Mouse (Mus musculus) MN1 (cell line): ENCODE results near the gene Gm4216.
"Not testable (repeated sequence)": the region's sequence is repeated elsewhere in the genome, so short reads cannot be mapped to it uniquely, and the experiment has no call there.

Experiments
- DNase-seq: peaks from one replicate; pipeline ENCODE4 v3.0.0-alpha.2; 2016; ENCODE audit warnings: low spot score

The Gm4216 gene

DNA sequence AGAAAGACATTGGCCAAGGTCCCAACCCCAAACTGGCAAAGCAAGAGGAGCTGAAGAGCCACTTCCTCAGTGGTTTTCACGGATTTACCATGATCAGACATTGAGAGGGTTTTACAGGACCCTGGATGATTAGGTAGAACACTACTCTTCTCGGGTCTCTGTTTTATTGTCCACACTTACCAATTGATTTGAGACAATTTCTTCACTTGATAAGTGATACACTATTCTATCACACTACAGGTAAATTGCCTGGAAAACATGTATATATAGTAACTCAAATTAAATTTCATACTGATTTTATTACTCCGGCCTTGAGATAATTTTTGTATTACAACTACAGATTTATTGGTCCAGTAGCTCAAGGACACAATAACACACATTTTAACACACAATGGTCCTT is at the start of gene Gm4216:
TSS of gene Gm4216 (minus strand) at position 101 of the 400 bp plus-strand sequence.
- not testable (repeated sequence) for DNase-seq

GRCm38 (mm10) chr7:23067356-23067755 is 47.6 kb upstream of the Gm4216 start, which contains the start of gene Gm8720:
Gene Gm8720 (minus strand): TSS chr7:23067456.
- not testable (repeated sequence) for DNase-seq

DNA sequence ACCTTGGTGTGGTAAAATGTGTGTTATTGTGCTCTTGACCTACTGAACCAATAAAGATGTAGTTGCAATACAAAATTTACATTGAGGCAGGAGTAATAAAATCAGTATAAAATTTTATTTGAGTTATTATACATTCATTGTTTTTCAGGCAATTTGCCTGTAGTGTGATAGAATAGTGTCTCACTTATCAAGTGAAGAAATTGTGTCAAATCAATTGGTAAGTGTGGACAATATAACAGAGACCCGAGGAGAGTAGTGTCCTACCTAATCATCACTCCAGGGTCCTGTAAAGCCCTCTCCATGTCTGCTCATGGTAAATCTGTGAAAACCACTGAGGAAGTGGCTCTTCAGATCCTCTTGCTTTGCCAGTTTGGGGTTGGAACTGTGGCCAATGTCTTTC is 35.5 kb upstream of the Gm4216 start, which contains the start of gene Vmn1r163:
TSS of gene Vmn1r163 (plus strand) at position 301 of the 400 bp plus-strand sequence.
- DNase-seq, result not testable (repeated sequence)

- not testable (repeated sequence) for DNase-seq
Observed at GRCm38 (mm10) chr7:22984573-22984972, 35.1 kb downstream of the Gm4216 start, which contains the start of gene Gm4214. Gene Gm4214 (minus strand): TSS chr7:22984673.
